Mouse (Mus musculus): ENCODE data around the gene Calr3. TPM values are rescaled to one million over a fixed set of nuclear protein-coding genes. Genes with fewer than 3 reads are reported as not detected.

Gene Calr3
- 0.32 and 0.99 TPM in 2 replicates for polyA plus RNA-seq (2012; rRNA removed; ENCODE audit: low replicate concordance)

DNA sequence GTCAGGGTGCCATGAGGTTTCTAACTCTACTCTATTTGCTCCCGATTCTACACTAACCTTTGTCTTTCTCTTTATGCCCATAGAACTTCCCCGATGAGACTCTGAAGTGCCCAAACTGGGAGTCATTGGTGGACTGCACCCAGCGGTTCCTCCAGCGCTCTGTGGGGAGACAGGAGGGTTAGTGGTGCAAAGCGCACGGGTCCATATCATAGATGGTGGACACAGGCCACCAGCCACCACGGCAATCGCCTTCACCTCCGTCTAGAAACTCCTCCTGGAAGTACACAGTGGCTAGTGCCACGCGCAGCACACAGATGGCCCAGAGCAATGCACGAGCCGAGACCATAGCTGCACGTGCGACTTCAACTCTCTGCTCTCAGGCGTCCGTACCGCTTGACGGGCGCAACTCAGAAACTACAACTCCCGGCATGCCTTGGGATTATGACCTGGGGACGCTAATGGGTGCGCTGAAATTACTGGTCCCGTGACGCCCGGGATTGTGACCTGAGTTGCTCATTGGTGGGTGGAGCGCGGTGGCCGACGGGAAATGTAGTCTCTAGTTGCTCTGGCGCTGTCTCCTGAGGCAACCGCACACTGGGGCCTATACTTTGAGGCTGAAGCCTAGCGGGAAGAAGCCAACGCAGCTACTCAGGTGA, at the start of gene Calr3, which contains the start of gene 1700030K09Rik:
Gene Calr3 (minus strand): TSS at position 533 of the 656 bp plus-strand sequence.
Gene 1700030K09Rik (plus strand): TSS at position 543 of the 656 bp plus-strand sequence.

GRCm38 (mm10) chr8:72491680-72492621, 48.3 kb upstream of the Calr3 start, which contains the start of gene Slc35e1:
Slc35e1 (minus strand) TSS chr8:72492614.

DNA sequence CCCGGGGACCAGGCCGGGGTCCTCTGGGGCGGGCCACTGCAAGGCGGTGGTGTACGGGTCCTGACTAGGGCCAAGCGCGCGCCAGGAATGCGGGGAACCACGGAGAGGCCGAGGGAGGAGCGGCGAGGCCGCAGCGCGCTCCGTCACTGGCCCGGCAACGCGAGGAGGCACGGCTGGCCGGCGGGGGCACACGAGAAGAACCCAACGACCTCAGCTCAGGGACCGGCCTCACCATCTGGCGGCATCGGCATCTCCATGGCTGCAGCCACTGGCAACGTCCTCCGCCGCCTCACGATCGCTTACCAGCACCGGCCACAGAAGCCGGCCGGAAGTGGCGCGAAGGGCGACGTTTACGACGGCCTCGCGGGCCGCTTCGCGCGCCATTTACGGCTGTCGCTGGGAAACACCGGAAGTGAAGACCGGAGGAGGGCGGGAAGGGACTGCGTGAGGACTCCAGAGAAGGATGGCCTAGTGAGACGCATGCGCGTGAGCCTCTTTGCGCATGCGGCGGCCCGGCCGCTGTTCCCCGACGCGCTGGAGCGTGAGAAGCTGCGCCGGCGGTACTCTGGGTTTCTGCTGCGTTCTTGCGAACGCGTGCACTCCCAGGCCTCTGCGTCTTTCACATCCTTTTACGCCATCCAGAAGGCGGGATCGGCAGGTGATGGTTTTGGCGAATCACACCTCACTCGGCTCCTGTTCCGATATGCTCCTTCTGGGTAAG, 31.3 kb upstream of the Calr3 start, which contains the start of gene Cherp:
Gene Cherp (minus strand): TSS at position 401 of the 721 bp plus-strand sequence.

GRCm38 (mm10) chr8:72421362-72422335, 22.0 kb downstream of the Calr3 start, which contains the start of gene Eps15l1:
Eps15l1 (minus strand) TSS chr8:72421460.

Other genes with a start within 250 kb of the Calr3 start
- gene Cib3, start 231.0 kb downstream of the Calr3 start, polyA plus RNA-seq (2012; rRNA removed; ENCODE audit: low replicate concordance), result 0.14 and 0.19 TPM in 2 replicates
- not detected in 2 replicates for gene Gm11034, start 230.2 kb downstream of the Calr3 start, polyA plus RNA-seq (2012; rRNA removed; ENCODE audit: low replicate concordance)
- 31.5 and 53.5 TPM in 2 replicates for gene Fam32a, start 224.1 kb downstream of the Calr3 start, polyA plus RNA-seq (2012; rRNA removed; ENCODE audit: low replicate concordance)
- gene Ap1m1, start 203.9 kb downstream of the Calr3 start, polyA plus RNA-seq (2012; rRNA removed; ENCODE audit: low replicate concordance), result 87.1 and 87.7 TPM in 2 replicates
- 0.70 and 1.5 TPM in 2 replicates for gene Gm10282, start 138.6 kb downstream of the Calr3 start, polyA plus RNA-seq (2012; rRNA removed; ENCODE audit: low replicate concordance)
- 40.6 and 287 TPM in 2 replicates for gene Klf2, start 124.8 kb downstream of the Calr3 start, polyA plus RNA-seq (2012; rRNA removed; ENCODE audit: low replicate concordance)
- gene Eps15l1, start 22.4 kb downstream of the Calr3 start, polyA plus RNA-seq (2012; rRNA removed; ENCODE audit: low replicate concordance), result 34.9 and 54.3 TPM in 2 replicates
- 7.1 and 11.2 TPM in 2 replicates for gene 1700030K09Rik, start within 50 bp of the Calr3 start, polyA plus RNA-seq (2012; rRNA removed; ENCODE audit: low replicate concordance)
- 39.3 and 67.4 TPM in 2 replicates for gene Cherp, start 31.4 kb upstream of the Calr3 start, polyA plus RNA-seq (2012; rRNA removed; ENCODE audit: low replicate concordance)
- 87.1 and 87.8 TPM in 2 replicates for gene Slc35e1, start 48.7 kb upstream of the Calr3 start, polyA plus RNA-seq (2012; rRNA removed; ENCODE audit: low replicate concordance)
- 9.3 and 19.0 TPM in 2 replicates for gene Med26, start 104.4 kb upstream of the Calr3 start, polyA plus RNA-seq (2012; rRNA removed; ENCODE audit: low replicate concordance)
- gene Smim7, start 127.2 kb upstream of the Calr3 start, polyA plus RNA-seq (2012; rRNA removed; ENCODE audit: low replicate concordance), result 41.1 and 63.8 TPM in 2 replicates
- 12.4 and 469 TPM in 2 replicates for gene Tmem38a, start 128.2 kb upstream of the Calr3 start, polyA plus RNA-seq (2012; rRNA removed; ENCODE audit: low replicate concordance)
- 0.04 and 0.07 TPM in 2 replicates for gene Nwd1, start 202.8 kb upstream of the Calr3 start, polyA plus RNA-seq (2012; rRNA removed; ENCODE audit: low replicate concordance)